Mouse (Mus musculus) midbrain, embryonic 11.5 days (tissue): ENCODE data around the gene Hemgn. TPM values are rescaled to one million over a fixed set of nuclear protein-coding genes. Genes with fewer than 3 reads are reported as not detected.

Experiments
- ATAC-seq: fragments of 200-750 bp; cut with Nextera tagmentation; 2 replicates; pipeline ENCODE4 v1.8.0; 2017; ENCODE audit warnings: moderate TSS enrichment, moderate library complexity; ENCODE audit not compliant: low FRiP score
- DNase-seq: peaks from one replicate; pipeline ENCODE4 v3.0.0; 2015; ENCODE audit warnings: low spot score; ENCODE audit errors: missing footprints
- H3K27ac ChIP-seq: fragments of 300-500 bp; sonication (generic); 2 replicates; pipeline ENCODE4 v1.5.1; 2014; ENCODE audit warnings: low read depth, low read length
- H3K27me3 ChIP-seq: fragments of 300-500 bp; sonication (generic); 2 replicates; pipeline ENCODE4 v1.6.1; 2014; ENCODE audit warnings: mild to moderate bottlenecking, low read length, moderate library complexity, mixed read lengths; ENCODE audit not compliant: control insufficient read depth, insufficient read depth
- H3K36me3 ChIP-seq: fragments of 300-500 bp; sonication (generic); 2 replicates; pipeline ENCODE4 v1.6.1; 2014; ENCODE audit warnings: mild to moderate bottlenecking, low read length, moderate library complexity, mixed read lengths; ENCODE audit not compliant: control insufficient read depth, insufficient read depth
- H3K4me1 ChIP-seq: fragments of 300-500 bp; sonication (generic); 2 replicates; pipeline ENCODE4 v1.6.1; 2014; ENCODE audit warnings: low read length; ENCODE audit not compliant: control insufficient read depth, insufficient read depth
- H3K4me2 ChIP-seq: fragments of 300-500 bp; sonication (generic); 2 replicates; pipeline ENCODE4 v1.6.1; 2014; ENCODE audit warnings: mild to moderate bottlenecking, moderate library complexity
- H3K4me3 ChIP-seq: fragments of 300-500 bp; sonication (generic); 2 replicates; pipeline ENCODE4 v1.5.1; 2014; ENCODE audit warnings: low read depth, low read length
- H3K9ac ChIP-seq: fragments of 300-500 bp; sonication (generic); 2 replicates; pipeline ENCODE4 v1.6.1; 2014; ENCODE audit warnings: low read length
- H3K9me3 ChIP-seq: fragments of 300-500 bp; sonication (generic); 2 replicates; pipeline ENCODE4 v1.6.1; 2016; ENCODE audit warnings: low read length; ENCODE audit not compliant: control insufficient read depth
- WGBS: fragments of 180-500 bp; shearing (Covaris S2); extraction: QIAGEN DNeasy Blood & Tissue Kit; methylation state at CpG from one replicate; pipeline ENCODE4 v1.1.7; 2014; 5-methylcytosine and 5-hydroxymethylcytosine counted together
- polyA plus RNA-seq: library from polyadenylated mRNA; unstranded; fragments of >200 nt; fragmentation: Nextera tagmentation; extraction: Ambion mirVana; gene quantifications from 2 replicates; pipeline ENCODE4 v1.2.1, GENCODE M21; 2014

Hemgn gene
- polyA plus RNA-seq, 1 experiment from 2014 or later, result 20.5 TPM

DNA sequence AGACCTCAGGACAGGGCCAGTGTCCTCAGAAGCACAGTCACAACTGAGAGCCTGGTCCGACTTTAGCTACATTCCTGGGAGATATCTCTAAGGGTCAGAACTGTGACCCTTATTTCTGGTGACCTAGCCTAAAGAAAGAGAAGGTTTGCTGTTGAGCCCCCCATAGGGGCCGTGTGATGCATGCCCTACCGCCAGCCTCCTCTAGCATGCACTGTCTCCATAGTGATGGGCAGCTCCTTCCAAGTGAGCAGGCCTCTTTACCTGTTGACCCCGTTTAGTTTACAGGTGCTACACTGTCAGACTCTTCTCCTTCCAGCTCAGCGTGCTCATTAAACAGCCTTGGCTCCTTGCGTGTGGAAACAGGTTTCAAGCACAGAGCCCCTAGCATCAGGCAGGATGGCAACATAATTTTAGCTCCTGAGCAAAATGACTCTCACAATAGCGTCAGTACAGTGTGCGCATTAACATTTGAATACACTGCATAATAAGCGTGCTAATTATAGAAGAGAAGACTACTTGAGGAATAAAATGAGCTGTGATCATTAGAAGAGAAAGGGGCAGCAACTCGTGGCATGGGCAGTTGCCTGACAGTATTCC, 15.7 kb upstream of the Hemgn start:
- WGBS, result 70% methylated on average over 10 of the region's 10 CpGs
- Histone ChIP-seq H3K27ac (no peak overlapping the region), H3K27me3 (no peaks in the 10 kb centered on the region), H3K4me3 (no peak overlapping the region), H3K4me1 (no peaks in the 10 kb centered on the region), H3K9me3 (no peaks in the 10 kb centered on the region), H3K4me2 (no peak overlapping the region), H3K9ac (no peak overlapping the region), H3K36me3 (no peaks in the 10 kb centered on the region)
- DNase-seq (no peak), ATAC-seq (no peak)

DNA sequence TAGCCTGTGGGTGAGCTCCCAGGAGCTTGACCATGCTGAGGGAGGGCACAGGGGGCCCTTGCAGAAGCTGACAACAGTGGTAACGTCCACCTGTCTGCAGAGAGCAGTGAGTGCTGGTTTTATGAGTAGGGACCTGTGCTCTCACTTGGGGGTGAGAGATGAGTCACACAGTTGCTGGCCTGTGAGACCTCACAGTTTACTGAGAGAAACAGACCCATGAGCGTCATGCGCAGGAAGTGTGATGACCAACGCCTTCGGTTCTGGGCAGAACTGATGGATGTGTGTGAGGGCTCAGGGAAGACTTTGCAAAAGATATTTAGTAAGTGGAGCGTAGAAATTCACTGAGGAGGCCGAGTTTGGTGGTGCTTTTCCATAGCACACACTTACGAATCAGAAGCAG, 9.3 kb upstream of the Hemgn start:
- no peak for ATAC-seq
- Histone ChIP-seq H3K4me3 (no peak overlapping the region), H3K9ac (no peak overlapping the region), H3K27ac (no peak overlapping the region), H3K9me3 (no peaks in the 10 kb centered on the region), H3K4me1 (no peaks in the 10 kb centered on the region), H3K4me2 (no peak overlapping the region), H3K36me3 (no peaks in the 10 kb centered on the region), H3K27me3 (no peaks in the 10 kb centered on the region)
- WGBS, result 84% methylated on average over 8 of the region's 8 CpGs
- no peak for DNase-seq

DNA sequence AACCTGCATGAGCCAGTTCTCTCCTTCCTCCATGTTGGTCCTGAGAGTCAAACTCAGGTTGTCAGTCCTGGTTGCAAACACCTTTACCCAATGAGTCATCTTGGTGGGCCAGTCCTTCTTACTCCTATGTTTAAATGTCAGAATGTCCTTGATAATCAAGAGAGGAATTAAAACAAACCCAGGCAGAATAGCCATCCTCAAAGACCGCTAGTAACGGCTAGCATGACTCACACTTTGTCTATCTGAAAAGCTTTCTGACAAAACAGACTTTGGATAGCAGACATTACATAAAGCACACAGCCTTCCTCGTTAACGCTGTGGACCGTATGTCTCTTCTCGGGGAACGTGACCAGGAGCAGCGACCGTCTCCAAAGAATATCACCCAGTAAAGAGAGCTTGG, 5.5 kb upstream of the Hemgn start:
- no peak overlapping the region for H3K4me2 ChIP-seq
- H3K27ac ChIP-seq, result no peak overlapping the region
- H3K9me3 ChIP-seq, result no peaks in the 10 kb centered on the region
- no peak overlapping the region for H3K9ac ChIP-seq
- H3K4me3 ChIP-seq, result no peak overlapping the region
- WGBS, result 92% methylated on average over 9 of the region's 9 CpGs
- DNase-seq, result no peak
- no peaks in the 10 kb centered on the region for H3K4me1 ChIP-seq
- no peaks in the 10 kb centered on the region for H3K36me3 ChIP-seq
- ATAC-seq, result no peak
- no peaks in the 10 kb centered on the region for H3K27me3 ChIP-seq

DNA sequence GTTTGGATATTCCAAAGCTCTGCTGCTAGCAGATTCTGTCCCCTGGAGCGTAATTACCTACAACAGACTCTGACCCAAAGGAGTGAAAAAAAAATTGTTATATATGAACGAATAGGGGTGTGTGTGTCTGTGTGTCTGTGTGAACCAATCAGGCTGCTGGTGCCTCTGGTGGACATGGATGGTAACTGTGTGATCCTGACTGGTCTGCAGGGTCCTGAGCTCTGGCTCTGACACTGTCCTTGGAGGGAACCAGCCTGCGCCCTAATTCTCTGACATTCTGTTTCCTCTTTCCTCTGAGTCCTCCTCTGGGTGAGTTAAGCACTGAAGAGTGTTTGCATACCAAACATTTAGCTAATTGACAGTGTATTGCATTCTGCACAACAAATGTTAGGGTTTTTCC, 4.2 kb upstream of the Hemgn start:
- H3K4me1 ChIP-seq, result no peaks in the 10 kb centered on the region
- no peaks in the 10 kb centered on the region for H3K27me3 ChIP-seq
- H3K9ac ChIP-seq, result no peak overlapping the region
- DNase-seq (no peak), ATAC-seq (no peak)
- H3K36me3 ChIP-seq, result no peaks in the 10 kb centered on the region
- H3K4me3 ChIP-seq, result no peak overlapping the region
- H3K9me3 ChIP-seq, result no peaks in the 10 kb centered on the region
- no peak overlapping the region for H3K4me2 ChIP-seq
- WGBS, result 69% methylated on average over 3 of the region's 3 CpGs
- no peak overlapping the region for H3K27ac ChIP-seq

DNA sequence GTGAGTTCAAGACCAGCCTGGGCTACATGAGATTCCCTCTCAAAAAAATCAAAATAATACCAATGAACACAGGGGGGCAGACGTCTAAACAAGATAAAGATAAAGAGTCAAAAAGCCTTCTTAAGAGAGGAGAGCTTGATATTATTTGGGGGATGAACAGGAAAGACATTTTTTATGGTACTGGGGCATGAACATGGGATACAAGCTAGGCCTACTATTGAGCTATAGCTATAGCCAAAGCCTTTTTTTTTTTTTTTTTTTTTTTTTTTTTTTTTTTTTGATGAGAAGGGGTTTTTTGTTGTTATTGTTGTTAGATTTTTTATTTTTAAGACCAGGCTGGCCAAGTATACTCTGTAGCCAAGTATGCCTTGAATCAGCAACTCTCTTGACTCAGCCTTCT, 1.2 kb downstream of the Hemgn start:
- ATAC-seq (no peak), DNase-seq (no peak)
- no peak overlapping the region for H3K4me2 ChIP-seq
- H3K36me3 ChIP-seq, result no peaks in the 10 kb centered on the region
- WGBS, result 66% methylated on average over 1 of the region's 1 CpGs
- no peaks in the 10 kb centered on the region for H3K9me3 ChIP-seq
- no peak overlapping the region for H3K4me3 ChIP-seq
- no peaks in the 10 kb centered on the region for H3K27me3 ChIP-seq
- no peak overlapping the region for H3K9ac ChIP-seq
- no peaks in the 10 kb centered on the region for H3K4me1 ChIP-seq
- no peak overlapping the region for H3K27ac ChIP-seq

DNA sequence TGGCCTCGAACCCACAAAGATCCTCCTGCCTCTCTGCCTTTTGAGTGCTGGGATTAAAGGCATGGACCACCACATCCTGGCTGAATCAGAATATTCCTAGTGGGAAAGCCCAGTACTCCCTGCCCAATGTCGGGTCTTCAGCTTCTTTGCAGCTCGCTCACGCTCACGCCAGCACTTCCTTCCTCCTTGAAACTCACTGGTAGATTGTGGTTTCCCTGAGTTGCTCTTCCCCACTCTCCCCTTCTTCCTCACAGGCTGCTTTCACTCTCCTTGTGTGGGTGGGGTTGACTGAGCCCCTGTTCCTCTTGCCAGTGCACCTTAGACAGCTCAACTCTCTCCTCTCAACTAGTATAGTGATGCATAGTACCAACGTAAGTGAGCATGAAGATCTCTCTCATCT, 1.8 kb downstream of the Hemgn start:
- H3K9me3 ChIP-seq, result no peaks in the 10 kb centered on the region
- no peak for ATAC-seq
- no peak overlapping the region for H3K9ac ChIP-seq
- no peaks in the 10 kb centered on the region for H3K27me3 ChIP-seq
- no peaks in the 10 kb centered on the region for H3K36me3 ChIP-seq
- DNase-seq, result no peak
- no peak overlapping the region for H3K27ac ChIP-seq
- H3K4me1 ChIP-seq, result no peaks in the 10 kb centered on the region
- no peak overlapping the region for H3K4me2 ChIP-seq
- WGBS, result 83% methylated on average over 6 of the region's 6 CpGs
- no peak overlapping the region for H3K4me3 ChIP-seq

DNA sequence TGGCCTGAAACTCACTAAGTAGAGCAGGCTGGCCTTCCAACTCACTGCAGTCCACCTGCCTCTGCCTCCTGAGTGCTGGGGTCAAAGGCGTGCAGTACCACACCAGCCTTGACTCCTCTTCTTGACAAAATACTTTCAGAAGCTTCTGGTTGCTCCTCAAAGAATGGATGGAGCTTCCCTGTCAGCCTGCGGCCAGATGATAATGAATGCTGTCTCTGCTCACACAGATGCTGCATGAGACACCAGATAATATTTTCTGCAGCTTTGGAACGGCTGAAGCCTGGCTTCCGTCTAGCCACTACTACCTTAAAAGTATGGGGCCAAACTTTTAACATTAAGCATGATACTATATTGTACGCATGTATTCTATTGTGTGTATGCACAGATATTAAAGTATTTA, 2.6 kb downstream of the Hemgn start:
- no peaks in the 10 kb centered on the region for H3K27me3 ChIP-seq
- H3K36me3 ChIP-seq, result no peaks in the 10 kb centered on the region
- DNase-seq, result no peak
- H3K9ac ChIP-seq, result no peak overlapping the region
- WGBS, result 88% methylated on average over 5 of the region's 5 CpGs
- no peaks in the 10 kb centered on the region for H3K4me1 ChIP-seq
- no peak overlapping the region; the same call in 1 of the 2 replicates for H3K27ac ChIP-seq
- ATAC-seq, result no peak
- no peaks in the 10 kb centered on the region for H3K9me3 ChIP-seq
- no peak overlapping the region for H3K4me2 ChIP-seq
- H3K4me3 ChIP-seq, result no peak overlapping the region

DNA sequence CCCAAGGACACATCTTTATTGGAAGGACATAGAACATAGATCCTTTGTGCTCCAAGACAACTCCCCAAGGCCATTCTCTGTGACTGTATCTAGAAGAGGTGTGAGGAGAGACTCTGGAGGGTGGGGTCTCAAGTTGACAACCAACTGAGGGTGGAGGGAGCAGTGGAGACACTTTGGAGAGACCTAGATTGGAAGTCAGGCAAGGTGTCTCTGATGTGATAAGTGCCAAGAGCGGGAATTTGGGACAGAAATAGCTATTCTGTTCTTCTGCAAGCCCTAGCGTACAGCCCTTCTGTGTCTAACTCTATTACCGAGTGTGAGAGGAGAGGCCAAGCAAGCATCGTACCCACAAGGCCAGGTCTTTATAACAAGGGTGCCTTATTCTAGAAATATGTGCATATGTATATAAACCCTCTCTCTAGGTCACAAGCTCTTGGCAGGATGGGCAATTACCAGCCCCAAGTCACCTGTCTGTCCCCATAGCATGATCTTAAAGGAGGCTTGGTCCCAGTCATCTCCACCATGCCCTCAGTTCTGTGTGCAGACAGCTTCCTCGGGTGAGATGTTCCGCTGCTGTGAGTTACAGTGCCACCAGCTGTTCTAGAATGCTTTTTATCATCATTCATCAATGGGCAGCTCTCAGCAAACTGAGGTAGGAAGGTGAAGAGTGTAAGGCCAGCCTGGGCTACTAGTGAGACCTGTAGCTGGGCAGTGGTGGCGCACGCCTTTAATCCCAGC, 6.2 kb downstream of the Hemgn start:
- ATAC-seq (no peak), DNase-seq (no peak)
- H3K4me3 ChIP-seq, result no peak overlapping the region
- H3K9ac ChIP-seq, result no peak overlapping the region
- H3K27ac ChIP-seq, result no peak overlapping the region
- H3K27me3 ChIP-seq, result no peaks in the 10 kb centered on the region
- 89% methylated on average over 8 of the region's 8 CpGs for WGBS
- H3K4me2 ChIP-seq, result no peak overlapping the region
- no peaks in the 10 kb centered on the region for H3K4me1 ChIP-seq
- no peaks in the 10 kb centered on the region for H3K36me3 ChIP-seq
- no peaks in the 10 kb centered on the region for H3K9me3 ChIP-seq

DNA sequence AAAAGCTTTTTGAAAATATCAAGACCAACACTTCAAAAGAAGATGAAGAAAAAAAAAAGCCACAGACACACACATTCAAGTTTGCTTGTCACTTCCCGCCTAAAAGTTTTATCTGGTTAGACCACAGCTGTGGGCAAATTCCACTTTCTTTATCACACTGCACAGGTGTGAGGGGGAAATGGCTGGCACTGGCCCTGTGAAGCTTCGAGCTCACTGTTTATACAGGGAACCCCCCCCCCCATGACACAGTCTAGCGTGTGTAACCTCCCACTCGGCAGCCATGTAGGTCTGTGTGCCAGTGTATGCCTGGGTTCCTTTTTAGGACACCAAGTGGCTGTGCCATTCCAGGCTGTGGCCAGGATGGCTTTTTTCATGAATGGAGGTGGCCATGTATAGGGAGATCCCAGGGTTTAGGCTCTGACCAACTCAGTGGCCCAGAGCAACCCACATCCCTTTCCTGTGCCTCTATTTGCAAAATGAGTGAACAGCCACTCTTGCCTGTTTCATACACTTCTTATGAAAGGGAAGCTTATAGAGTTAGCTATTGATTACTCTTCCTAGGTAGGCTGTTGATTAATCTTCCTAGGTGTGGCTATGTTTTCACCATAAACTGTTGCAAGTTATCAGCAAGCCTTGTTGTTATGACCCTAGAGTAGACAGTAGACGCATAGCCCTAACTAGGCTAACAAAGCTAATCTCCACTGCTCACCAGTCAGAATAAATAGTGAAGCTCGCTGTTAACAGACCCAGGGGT, 9.1 kb downstream of the Hemgn start:
- no peak for DNase-seq
- WGBS, result 84% methylated on average over 6 of the region's 6 CpGs

More for the DNA sequence above, 9.1 kb downstream of the Hemgn start:
- Histone ChIP-seq H3K9me3 (no peaks in the 10 kb centered on the region), H3K27me3 (no peaks in the 10 kb centered on the region), H3K27ac (no peak overlapping the region), H3K4me1 (no peaks in the 10 kb centered on the region), H3K9ac (no peak overlapping the region), H3K4me2 (no peak overlapping the region), H3K36me3 (no peaks in the 10 kb centered on the region), H3K4me3 (no peak overlapping the region)
- ATAC-seq, result no peak
